Mouse (Mus musculus) heart, embryonic 16.5 days (tissue): ENCODE measurements around the gene Med25. TPM values are rescaled to one million over a fixed set of nuclear protein-coding genes. Genes with fewer than 3 reads are reported as not detected.

Source experiments
- ATAC-seq: fragments of 200-750 bp; cut with Nextera tagmentation; replicated peaks from 2 replicates; pipeline ENCODE4 v1.8.0; 2017; ENCODE audit warnings: moderate number of reproducible peaks; ENCODE audit not compliant: insufficient read depth, low FRiP score; ENCODE audit errors: extremely low read depth
- H3K27ac ChIP-seq: fragments of 300-500 bp; sonication (generic); 2 replicates; pipeline ENCODE4 v1.5.1; 2014; ENCODE audit warnings: mild to moderate bottlenecking, low read length, control low read depth, moderate library complexity
- H3K27me3 ChIP-seq: fragments of 300-500 bp; sonication (generic); 2 replicates; pipeline ENCODE4 v1.6.1; 2014; ENCODE audit warnings: low read length, mixed read lengths; ENCODE audit not compliant: control insufficient read depth, insufficient read depth
- H3K36me3 ChIP-seq: fragments of 300-500 bp; sonication (generic); 2 replicates; pipeline ENCODE4 v1.6.1; 2014; ENCODE audit not compliant: control insufficient read depth, insufficient read depth
- H3K4me1 ChIP-seq: fragments of 300-500 bp; sonication (generic); 2 replicates; pipeline ENCODE4 v1.6.1; 2014; ENCODE audit warnings: low read length, mixed read lengths; ENCODE audit not compliant: control insufficient read depth, insufficient read depth
- H3K4me2 ChIP-seq: fragments of 300-500 bp; sonication (generic); 2 replicates; pipeline ENCODE4 v1.6.1; 2014; ENCODE audit warnings: low read depth, mild to moderate bottlenecking, control low read depth, low read length
- H3K4me3 ChIP-seq: fragments of 300-500 bp; sonication (generic); 2 replicates; pipeline ENCODE4 v1.5.1; 2014; ENCODE audit warnings: mild to moderate bottlenecking, control low read depth, low read length
- H3K9ac ChIP-seq: fragments of 300-500 bp; sonication (generic); 2 replicates; pipeline ENCODE4 v1.6.1; 2014; ENCODE audit warnings: low read length, control low read depth
- H3K9me3 ChIP-seq: fragments of 300-500 bp; sonication (generic); replicated peaks from 2 replicates; pipeline ENCODE4 v1.6.1; 2016; ENCODE audit warnings: low read length; ENCODE audit not compliant: control insufficient read depth
- WGBS: fragments of 180-500 bp; shearing (Covaris S2); extraction: QIAGEN DNeasy Blood & Tissue Kit; methylation state at CpG from one replicate; pipeline ENCODE4 v1.1.7; 2014; 5-methylcytosine and 5-hydroxymethylcytosine counted together
- polyA plus RNA-seq: library from polyadenylated mRNA; unstranded; fragments of >200 nt; fragmentation: Nextera tagmentation; extraction: Ambion mirVana; gene quantifications from 2 replicates; pipeline ENCODE4 v1.2.1, GENCODE M21; 2015

The Med25 gene
- 89.4 and 96.0 TPM in 2 replicates for polyA plus RNA-seq

DNA sequence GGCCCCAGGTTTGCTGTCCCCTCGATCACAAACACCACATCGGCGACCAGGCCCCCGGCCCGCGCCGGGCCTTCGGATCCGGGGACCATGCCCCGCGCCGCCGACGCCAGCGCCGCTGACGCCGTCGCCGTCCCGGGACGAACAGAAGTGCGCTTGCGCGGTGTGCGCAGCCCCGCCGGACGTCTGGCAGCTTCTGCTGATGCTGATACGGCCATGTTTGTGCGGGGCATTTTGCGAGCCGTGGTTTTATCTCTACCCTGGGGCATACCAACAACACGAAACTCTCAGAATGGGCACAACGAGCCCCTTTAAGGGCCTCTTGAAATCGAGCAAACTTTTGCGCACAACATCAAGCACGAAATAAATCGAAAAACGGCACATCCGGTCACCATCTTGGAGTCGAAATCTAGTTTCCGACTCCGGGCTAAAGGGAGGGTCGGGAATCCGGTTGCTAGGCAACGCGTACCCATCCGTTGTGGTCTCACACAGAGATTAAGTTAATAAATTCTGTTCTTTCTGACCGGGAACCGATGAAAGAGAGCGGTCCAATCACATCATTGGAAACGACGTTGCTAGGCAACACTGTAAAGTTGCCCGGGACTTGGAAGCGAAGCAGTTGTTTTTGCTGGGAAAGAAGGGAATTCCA is at the start of gene Med25:
Med25 (minus strand) TSS at position 437 of the 646 bp plus-strand sequence.
- H3K9me3 ChIP-seq: no peaks in the 10 kb centered on the region
- H3K4me1 ChIP-seq: peaks cover 49% of the 10 kb centered on the region
- H3K27me3 ChIP-seq: no peaks in the 10 kb centered on the region
- peak within 1 kb of the TSS; percentile 88 for H3K4me3 ChIP-seq
- H3K4me2 ChIP-seq: peak within 1 kb of the TSS; percentile 93
- H3K36me3 ChIP-seq: no peaks in the 10 kb centered on the region
- peak; percentile 64 for ATAC-seq
- peak within 1 kb of the TSS; percentile 87 for H3K27ac ChIP-seq
- under 1% methylated on average over 56 of the region's 56 CpGs for WGBS
- H3K9ac ChIP-seq: peak within 1 kb of the TSS; percentile 95

DNA sequence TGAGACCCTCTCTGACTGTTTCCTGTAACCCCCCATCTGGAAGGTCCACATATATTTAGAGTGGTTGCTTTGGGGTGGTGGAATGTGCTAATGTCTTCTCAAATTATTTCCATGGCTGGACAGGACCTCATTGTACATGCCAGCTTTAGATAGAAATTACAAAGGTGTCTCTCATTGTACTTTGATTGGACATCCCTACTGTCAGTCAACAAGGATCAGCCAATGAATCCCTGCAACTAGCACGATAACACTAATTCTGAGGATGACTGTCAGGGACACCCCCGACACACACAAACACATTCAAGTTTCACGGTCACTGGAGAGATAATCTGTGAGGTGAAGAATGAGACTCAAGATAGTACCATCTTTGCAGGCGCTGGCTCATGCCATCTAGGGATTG is 46.2 kb upstream of the Med25 start:
- Histone ChIP-seq H3K4me2 (no peak overlapping the region), H3K36me3 (no peaks in the 10 kb centered on the region), H3K27me3 (no peaks in the 10 kb centered on the region), H3K9ac (no peak overlapping the region), H3K27ac (no peak overlapping the region), H3K9me3 (peaks cover 7% of the 10 kb centered on the region), H3K4me1 (no peaks in the 10 kb centered on the region), H3K4me3 (no peak overlapping the region)
- ATAC-seq: no peak
- 80% methylated on average over 4 of the region's 4 CpGs for WGBS

DNA sequence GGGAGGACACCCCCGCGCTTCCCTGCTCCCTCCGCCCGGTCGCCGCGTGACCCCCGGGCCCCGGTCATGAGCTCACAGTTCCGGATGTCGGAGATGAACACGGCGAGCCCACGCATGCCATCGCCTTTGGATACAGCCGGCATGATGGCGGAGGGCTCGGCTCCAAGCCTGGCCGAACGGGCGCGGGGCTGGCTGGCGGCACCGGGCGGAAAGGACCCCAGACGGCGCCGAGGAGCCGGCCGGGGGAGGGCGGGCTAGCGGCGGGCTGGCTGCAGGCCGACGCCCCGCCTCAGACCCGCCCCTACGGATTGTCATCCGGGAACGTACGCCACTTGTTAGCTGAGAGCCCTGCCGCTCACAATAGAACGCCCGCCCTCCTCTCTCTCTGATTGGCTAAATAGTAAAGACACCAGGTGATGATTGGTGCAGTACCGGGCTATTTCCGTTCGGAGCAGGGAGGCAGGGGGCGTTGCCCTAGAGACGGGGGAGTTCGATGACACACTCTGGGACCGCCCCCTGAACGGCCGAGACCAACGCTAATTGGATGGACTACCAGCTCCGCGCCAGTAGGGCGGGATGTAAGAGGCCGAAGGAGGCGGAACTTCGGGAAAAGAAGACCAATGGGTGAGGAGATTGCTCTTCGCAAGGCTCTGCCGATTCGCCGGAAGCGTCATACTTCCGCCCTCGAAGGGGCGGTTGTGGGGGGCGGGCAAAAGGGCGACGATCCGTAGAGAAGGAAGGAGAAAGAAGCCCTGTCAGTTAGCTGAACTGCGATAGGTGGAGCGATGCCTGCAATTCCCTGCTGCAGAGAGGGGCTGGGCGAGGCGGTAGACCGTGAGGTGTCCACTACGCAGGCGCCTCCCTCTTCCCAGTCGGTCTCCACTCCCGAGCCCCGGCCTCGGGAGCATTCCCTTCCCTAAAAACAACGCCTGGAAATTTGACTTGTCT is 37.0 kb upstream of the Med25 start, which contains the start of gene Ap2a1:
Ap2a1 (minus strand) TSS at position 293 of the 948 bp plus-strand sequence.
- Histone ChIP-seq H3K4me2 (peak within 1 kb of the TSS; percentile 72), H3K27me3 (no peaks in the 10 kb centered on the region), H3K4me3 (peak within 1 kb of the TSS; percentile 88), H3K9ac (peak within 1 kb of the TSS; percentile 94), H3K4me1 (peaks cover 14% of the 10 kb centered on the region), H3K36me3 (peaks cover 9% of the 10 kb centered on the region), H3K9me3 (no peaks in the 10 kb centered on the region; the same call in 1 of the 2 replicates), H3K27ac (peak within 1 kb of the TSS; percentile 92)
- ATAC-seq: peak; percentile 99
- WGBS: under 1% methylated on average over 83 of the region's 84 CpGs

DNA sequence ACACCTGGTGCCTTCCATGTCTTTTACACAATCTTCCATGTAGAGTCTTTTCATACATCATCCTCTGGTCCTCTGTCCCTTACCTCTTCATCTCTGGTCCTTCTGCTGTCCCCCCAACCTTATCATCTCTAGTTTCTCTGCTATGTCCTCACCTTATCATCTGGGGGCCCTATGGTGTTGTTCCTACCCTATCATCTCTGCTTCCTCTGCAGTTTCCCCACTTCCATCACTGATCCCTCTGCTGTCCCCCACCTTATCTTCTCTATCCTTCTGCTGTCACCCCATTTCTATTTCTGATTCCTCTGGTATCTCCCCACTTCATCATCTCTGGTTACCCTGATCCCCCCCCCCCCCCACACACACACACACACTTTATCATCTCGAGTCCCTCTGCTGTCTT is 36.1 kb upstream of the Med25 start:
- 0% methylated on average over 1 of the region's 1 CpGs for WGBS
- peak overlapping the region; percentile 72 for H3K4me2 ChIP-seq
- peak overlapping the region; percentile 88 for H3K4me3 ChIP-seq
- H3K36me3 ChIP-seq: peaks cover 15% of the 10 kb centered on the region
- H3K9me3 ChIP-seq: no peaks in the 10 kb centered on the region
- no peak for ATAC-seq
- H3K27me3 ChIP-seq: no peaks in the 10 kb centered on the region
- H3K27ac ChIP-seq: no peak overlapping the region
- H3K9ac ChIP-seq: peak overlapping the region; percentile 94
- peaks cover 14% of the 10 kb centered on the region for H3K4me1 ChIP-seq

DNA sequence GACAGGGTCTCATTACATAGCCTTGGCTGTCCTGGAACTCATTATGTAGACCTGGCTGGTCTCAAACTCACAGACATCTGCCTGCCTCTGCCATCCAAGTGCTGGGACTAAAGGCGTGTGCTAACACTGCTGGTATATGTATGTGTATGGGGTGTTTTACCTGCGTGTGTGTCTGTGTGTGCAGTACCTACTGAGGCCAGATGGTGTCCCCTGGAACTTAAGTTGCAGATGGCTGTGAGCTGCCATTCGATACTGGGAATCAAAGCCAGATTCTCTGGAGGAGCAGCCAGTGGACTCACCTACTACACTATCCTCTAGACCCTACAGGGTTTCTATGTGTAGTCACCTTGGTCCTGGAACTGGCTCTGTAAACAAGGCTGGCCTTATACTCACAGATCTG is 33.0 kb upstream of the Med25 start:
- Histone ChIP-seq H3K9me3 (no peaks in the 10 kb centered on the region), H3K27ac (no peak overlapping the region), H3K4me3 (no peak overlapping the region), H3K9ac (no peak overlapping the region), H3K4me1 (peaks cover 14% of the 10 kb centered on the region), H3K27me3 (no peaks in the 10 kb centered on the region), H3K4me2 (no peak overlapping the region), H3K36me3 (peaks cover 27% of the 10 kb centered on the region)
- WGBS: 76% methylated on average over 3 of the region's 3 CpGs
- no peak for ATAC-seq

DNA sequence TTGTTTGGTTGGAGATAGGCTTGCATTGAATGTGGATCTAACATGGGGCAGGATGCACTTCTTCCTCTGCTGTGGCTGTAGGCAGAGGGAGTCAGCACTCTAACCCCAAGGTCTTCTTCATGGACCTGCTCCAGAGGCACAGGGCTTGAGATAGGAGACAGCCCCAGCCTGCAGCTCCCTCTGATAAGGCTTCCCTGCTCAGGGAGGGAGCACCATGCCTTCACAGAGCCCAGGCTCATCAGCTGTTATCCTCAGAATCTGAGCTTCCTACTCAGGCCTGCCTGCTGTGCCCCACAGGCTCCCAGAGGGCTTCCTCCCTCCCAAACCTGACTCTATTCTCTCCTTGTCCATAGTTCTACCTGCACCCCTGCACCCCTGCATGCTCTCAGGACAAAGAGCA is 30.0 kb upstream of the Med25 start:
- no peak overlapping the region for H3K4me3 ChIP-seq
- H3K9me3 ChIP-seq: no peaks in the 10 kb centered on the region
- ATAC-seq: no peak
- peaks cover 6% of the 10 kb centered on the region for H3K4me1 ChIP-seq
- no peak overlapping the region for H3K27ac ChIP-seq
- no peaks in the 10 kb centered on the region for H3K27me3 ChIP-seq
- no peak overlapping the region for H3K4me2 ChIP-seq
- H3K36me3 ChIP-seq: peaks cover 27% of the 10 kb centered on the region
- H3K9ac ChIP-seq: no peak overlapping the region

DNA sequence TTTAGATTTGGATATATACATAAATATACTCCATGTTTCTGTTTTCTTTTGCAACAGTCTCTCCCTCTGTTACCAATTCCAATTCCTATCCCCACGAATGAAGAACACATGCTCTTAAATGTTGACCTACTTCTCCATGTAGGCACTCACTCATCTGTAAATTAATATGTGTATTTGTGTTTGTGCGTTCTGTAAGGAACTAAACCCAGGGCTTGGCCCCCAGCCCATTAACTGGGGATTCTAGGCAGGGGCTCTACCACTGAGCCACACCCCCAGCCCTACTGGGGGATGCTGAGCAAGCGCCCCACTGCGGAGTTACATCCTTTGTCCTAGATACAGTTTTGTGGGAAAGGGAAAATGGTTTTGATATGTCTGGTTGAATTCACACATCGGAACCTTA is 26.6 kb upstream of the Med25 start:
- H3K36me3 ChIP-seq: peaks cover 16% of the 10 kb centered on the region
- H3K9ac ChIP-seq: no peak overlapping the region
- H3K9me3 ChIP-seq: no peaks in the 10 kb centered on the region
- 90% methylated on average over 5 of the region's 5 CpGs for WGBS
- H3K4me2 ChIP-seq: no peak overlapping the region
- H3K27ac ChIP-seq: no peak overlapping the region
- H3K27me3 ChIP-seq: no peaks in the 10 kb centered on the region
- H3K4me3 ChIP-seq: no peak overlapping the region
- H3K4me1 ChIP-seq: peaks cover 10% of the 10 kb centered on the region; the same call in 1 of the 2 replicates
- ATAC-seq: no peak

DNA sequence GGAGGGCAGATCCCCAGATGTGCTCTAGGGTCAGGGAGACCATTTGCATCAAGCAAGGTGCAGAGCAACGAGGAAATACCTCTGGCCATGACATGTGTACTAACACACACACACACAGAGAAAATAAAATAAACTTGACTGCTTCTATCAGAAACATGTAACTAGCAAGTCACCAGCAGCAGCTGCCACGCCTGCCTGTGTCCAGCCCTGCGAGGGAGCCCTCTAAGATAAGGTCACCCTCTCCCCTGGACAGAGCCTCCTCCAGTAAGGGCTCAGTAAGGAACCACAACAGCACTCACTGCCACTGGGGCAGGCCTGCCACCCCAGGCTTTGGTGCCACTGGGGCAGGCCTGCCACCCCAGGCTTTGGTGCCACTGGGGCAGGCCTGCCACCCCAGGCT is 25.7 kb upstream of the Med25 start:
- no peaks in the 10 kb centered on the region for H3K9me3 ChIP-seq
- no peak overlapping the region for H3K4me2 ChIP-seq
- H3K9ac ChIP-seq: no peak overlapping the region
- H3K27ac ChIP-seq: no peak overlapping the region
- WGBS: 53% methylated on average over 3 of the region's 3 CpGs
- no peak for ATAC-seq
- H3K27me3 ChIP-seq: no peaks in the 10 kb centered on the region
- H3K4me3 ChIP-seq: no peak overlapping the region
- peaks cover 10% of the 10 kb centered on the region; the same call in 1 of the 2 replicates for H3K4me1 ChIP-seq
- peaks cover 10% of the 10 kb centered on the region for H3K36me3 ChIP-seq

DNA sequence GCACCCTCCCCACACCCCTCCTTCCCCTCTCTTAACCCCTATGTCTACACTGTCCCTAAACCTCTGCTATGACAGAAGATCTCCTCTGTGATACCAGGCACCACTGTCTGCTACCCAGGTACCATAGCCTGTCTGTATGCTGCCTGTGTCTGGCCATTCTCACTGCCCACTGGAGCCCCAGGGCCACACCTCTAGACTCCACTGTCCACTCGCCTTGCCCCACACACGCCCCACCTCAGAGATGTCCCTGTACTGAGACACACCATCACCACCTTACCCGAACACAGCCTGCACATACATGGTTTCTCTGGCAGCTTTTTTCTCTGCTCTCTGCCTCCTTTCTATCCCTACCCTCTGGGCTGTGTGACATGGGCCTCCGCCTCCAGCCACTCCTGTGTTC is 24.4 kb upstream of the Med25 start:
- no peak for ATAC-seq
- WGBS: 83% methylated on average over 4 of the region's 4 CpGs

More for the DNA sequence above, 24.4 kb upstream of the Med25 start:
- peaks cover 7% of the 10 kb centered on the region for H3K36me3 ChIP-seq
- H3K4me3 ChIP-seq: no peak overlapping the region
- no peak overlapping the region for H3K27ac ChIP-seq
- H3K9me3 ChIP-seq: no peaks in the 10 kb centered on the region
- no peak overlapping the region for H3K9ac ChIP-seq
- no peaks in the 10 kb centered on the region for H3K27me3 ChIP-seq
- no peak overlapping the region for H3K4me2 ChIP-seq
- H3K4me1 ChIP-seq: peaks cover 10% of the 10 kb centered on the region; the same call in 1 of the 2 replicates
